Mouse (Mus musculus): ENCODE measurements at regions not wholly inside any gene's neighbourhood (a gene's known extent, or its start where the extent isn't known, plus 50 kb on each side); places are given as distances from the start of the nearest gene placed in this dataset.

GRCm38 (mm10) chr4:153632056-153632455, 149.4 kb upstream of the Ajap1 start:
- TF ChIP-seq CTCF (IDR thresholded peaks at IDR 0.05; ENCODE audit: low read depth), result no peak
- no peak for TF ChIP-seq EP300 (IDR thresholded peaks at IDR 0.05; ENCODE audit: low read depth)
